Mouse (Mus musculus) heart, embryonic 12.5 days (tissue): ENCODE results near the gene Bmi1. TPM values are rescaled to one million over a fixed set of nuclear protein-coding genes. Genes with fewer than 3 reads are reported as not detected.

Source experiments
- ATAC-seq: fragments of 200-750 bp; cut with Nextera tagmentation; 2 replicates; pipeline ENCODE4 v1.8.0; 2017; ENCODE audit warnings: moderate TSS enrichment, moderate library complexity; ENCODE audit not compliant: insufficient number of reproducible peaks, low FRiP score
- H3K27ac ChIP-seq: fragments of 300-500 bp; sonication (generic); 2 replicates; pipeline ENCODE4 v1.5.1; 2016; ENCODE audit warnings: mild to moderate bottlenecking, moderate library complexity; ENCODE audit not compliant: poor library complexity, severe bottlenecking
- H3K27me3 ChIP-seq: fragments of 300-500 bp; sonication (generic); replicated peaks from 2 replicates; pipeline ENCODE4 v1.6.1; 2016; ENCODE audit warnings: mild to moderate bottlenecking, moderate library complexity
- H3K36me3 ChIP-seq: fragments of 300-500 bp; sonication (generic); 2 replicates; pipeline ENCODE4 v1.6.1; 2016; ENCODE audit warnings: mild to moderate bottlenecking, moderate library complexity
- H3K4me1 ChIP-seq: fragments of 300-500 bp; sonication (generic); replicated peaks from 2 replicates; pipeline ENCODE4 v1.6.1; 2016; ENCODE audit warnings: mild to moderate bottlenecking
- H3K4me2 ChIP-seq: fragments of 300-500 bp; sonication (generic); 2 replicates; pipeline ENCODE4 v1.6.1; 2016; ENCODE audit warnings: mild to moderate bottlenecking, moderate library complexity
- H3K4me3 ChIP-seq: fragments of 300-500 bp; sonication (generic); 2 replicates; pipeline ENCODE4 v1.5.1; 2016; ENCODE audit warnings: mild to moderate bottlenecking
- H3K9ac ChIP-seq: fragments of 300-500 bp; sonication (generic); 2 replicates; pipeline ENCODE4 v1.6.1; 2016; ENCODE audit warnings: mild to moderate bottlenecking, moderate library complexity
- H3K9me3 ChIP-seq: fragments of 300-500 bp; sonication (generic); replicated peaks from 2 replicates; pipeline ENCODE4 v1.6.1; 2016; ENCODE audit warnings: mild to moderate bottlenecking, moderate library complexity
- WGBS: fragments of 180-500 bp; shearing (Covaris S2); methylation state at CpG from one replicate; pipeline ENCODE4 v1.1.7; 2016; 5-methylcytosine and 5-hydroxymethylcytosine counted together
- polyA plus RNA-seq: library from polyadenylated mRNA; unstranded; fragments of >200 nt; fragmentation: Nextera tagmentation; extraction: Ambion mirVana; gene quantifications from 2 replicates; pipeline ENCODE4 v1.2.1, GENCODE M21; 2016

Gene Bmi1
- 15.6 and 17.9 TPM in 2 replicates for polyA plus RNA-seq

DNA sequence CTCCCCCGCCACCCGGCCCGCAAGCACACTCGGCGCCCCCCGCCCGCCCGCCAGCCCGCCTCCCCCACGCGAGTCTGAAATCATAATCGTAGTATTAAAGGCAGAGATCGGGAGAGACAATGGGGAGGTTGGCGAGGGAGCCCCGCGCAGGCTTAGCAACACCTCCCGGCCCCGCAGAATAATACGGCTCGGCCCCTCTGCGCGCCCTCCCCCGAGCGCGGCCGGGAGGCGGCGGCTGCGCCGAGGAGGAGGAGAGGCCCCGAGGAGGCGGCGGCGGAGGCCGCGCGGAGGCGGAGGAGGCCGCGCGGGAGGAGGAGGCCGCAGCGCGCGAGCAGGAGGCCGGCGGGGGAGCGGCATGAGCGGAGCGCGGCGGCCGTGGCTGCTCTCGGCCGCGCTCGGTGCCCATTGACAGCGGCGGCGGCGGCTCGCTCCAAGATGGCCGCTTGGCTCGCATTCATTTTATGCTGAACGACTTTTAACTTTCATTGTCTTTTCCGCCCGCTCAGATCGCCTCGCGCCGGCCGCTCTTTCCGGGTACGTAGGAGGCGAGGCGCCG, at the start of gene Bmi1:
Bmi1 (plus strand) TSS at position 83 of the 556 bp plus-strand sequence.
- peak within 1 kb of the TSS; percentile 88 for H3K9ac ChIP-seq
- peak; percentile 57 for ATAC-seq
- peaks cover 20% of the 10 kb centered on the region for H3K4me1 ChIP-seq
- peak within 1 kb of the TSS; percentile 87 for H3K4me3 ChIP-seq
- H3K4me2 ChIP-seq: peak within 1 kb of the TSS; percentile 96
- peaks cover 20% of the 10 kb centered on the region for H3K27me3 ChIP-seq
- under 1% methylated on average over 44 of the region's 77 CpGs for WGBS
- H3K9me3 ChIP-seq: no peaks in the 10 kb centered on the region
- peak within 1 kb of the TSS; percentile 89 for H3K27ac ChIP-seq
- no peaks in the 10 kb centered on the region for H3K36me3 ChIP-seq

- ATAC-seq: no peak
- Histone ChIP-seq H3K9ac (no peak overlapping the region), H3K36me3 (no peaks in the 10 kb centered on the region), H3K4me3 (no peak overlapping the region), H3K27ac (no peak overlapping the region), H3K27me3 (peaks cover 19% of the 10 kb centered on the region), H3K4me1 (0 out of 2 replicates have a peak, but pooled peaks cover 7% of the 10 kb centered on the region), H3K4me2 (no peak overlapping the region), H3K9me3 (0 out of 2 replicates have a peak, but pooled peaks cover 3% of the 10 kb centered on the region)
- 56% methylated on average over 5 of the region's 5 CpGs for WGBS
Measured at GRCm38 (mm10) chr2:18630547-18630946, 46.3 kb upstream of the Bmi1 start.

- WGBS: 83% methylated on average over 8 of the region's 8 CpGs
- H3K4me1 ChIP-seq: no peaks in the 10 kb centered on the region
- H3K27me3 ChIP-seq: peaks cover 19% of the 10 kb centered on the region
- no peak overlapping the region for H3K4me3 ChIP-seq
- H3K4me2 ChIP-seq: no peak overlapping the region
- ATAC-seq: no peak
- no peaks in the 10 kb centered on the region for H3K9me3 ChIP-seq
- H3K27ac ChIP-seq: no peak overlapping the region
- H3K9ac ChIP-seq: no peak overlapping the region
- no peaks in the 10 kb centered on the region for H3K36me3 ChIP-seq
Measured at GRCm38 (mm10) chr2:18635052-18635451, 41.8 kb upstream of the Bmi1 start.

GRCm38 (mm10) chr2:18648563-18648962, 28.3 kb upstream of the Bmi1 start:
- no peak overlapping the region for H3K4me2 ChIP-seq
- no peaks in the 10 kb centered on the region; the same call in 1 of the 2 replicates for H3K9me3 ChIP-seq
- H3K4me3 ChIP-seq: no peak overlapping the region
- no peaks in the 10 kb centered on the region for H3K4me1 ChIP-seq
- H3K27me3 ChIP-seq: no peaks in the 10 kb centered on the region; the same call in 1 of the 2 replicates
- H3K9ac ChIP-seq: no peak overlapping the region
- ATAC-seq: no peak
- WGBS: 76% methylated on average over 4 of the region's 4 CpGs
- no peak overlapping the region for H3K27ac ChIP-seq
- H3K36me3 ChIP-seq: no peaks in the 10 kb centered on the region

DNA sequence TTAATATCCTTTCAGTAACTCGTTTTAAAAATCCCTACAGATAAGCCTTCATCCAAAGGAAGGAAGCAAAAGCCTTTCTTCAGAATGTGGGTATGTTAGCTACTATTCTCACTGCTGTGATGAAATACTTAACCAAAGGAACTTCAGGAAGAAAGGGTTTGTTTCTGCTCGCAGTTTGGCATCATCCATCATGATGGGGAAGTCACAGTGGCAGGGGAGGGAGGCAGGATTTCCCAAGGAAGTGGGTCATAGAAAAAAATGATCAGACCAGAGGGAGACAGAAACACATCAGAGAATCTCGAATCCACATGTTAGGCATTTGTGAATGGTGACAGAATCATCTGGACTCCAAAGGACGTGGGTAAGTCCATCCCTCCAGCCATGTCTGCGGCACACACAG, 22.0 kb upstream of the Bmi1 start:
- Histone ChIP-seq H3K27me3 (peaks cover 4% of the 10 kb centered on the region; the same call in 1 of the 2 replicates), H3K9ac (no peak overlapping the region), H3K9me3 (no peaks in the 10 kb centered on the region), H3K4me2 (no peak overlapping the region), H3K4me1 (no peaks in the 10 kb centered on the region), H3K27ac (no peak overlapping the region), H3K4me3 (no peak overlapping the region), H3K36me3 (no peaks in the 10 kb centered on the region)
- no peak for ATAC-seq
- WGBS: 50% methylated on average over 5 of the region's 5 CpGs

DNA sequence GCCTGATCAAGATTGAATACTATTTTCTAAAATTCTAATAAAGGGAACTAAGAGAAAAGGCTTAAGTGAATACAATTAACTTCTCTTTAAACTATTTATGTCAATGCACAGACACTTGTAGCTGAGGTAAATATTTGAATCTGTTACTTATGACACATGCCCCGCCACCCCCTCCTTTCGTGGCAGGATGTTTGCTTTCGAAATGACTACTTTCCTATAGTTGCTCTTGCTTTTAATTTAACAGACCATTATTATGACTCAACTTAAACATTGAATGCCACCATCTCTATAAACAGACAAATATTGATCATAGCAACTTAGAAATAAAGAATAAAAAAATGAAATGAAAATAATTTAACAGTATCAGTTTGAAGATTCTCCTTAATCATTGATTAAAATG, 12.8 kb upstream of the Bmi1 start:
- Histone ChIP-seq H3K27me3 (peaks cover 17% of the 10 kb centered on the region), H3K9me3 (no peaks in the 10 kb centered on the region), H3K4me1 (no peaks in the 10 kb centered on the region), H3K27ac (no peak overlapping the region), H3K9ac (no peak overlapping the region), H3K4me2 (no peak overlapping the region), H3K4me3 (no peak overlapping the region), H3K36me3 (no peaks in the 10 kb centered on the region)
- no peak for ATAC-seq
- WGBS: 78% methylated on average over 3 of the region's 3 CpGs

GRCm38 (mm10) chr2:18671041-18671440, 5.8 kb upstream of the Bmi1 start:
- H3K27ac ChIP-seq: no peak overlapping the region
- 0 out of 2 replicates have a peak, but pooled peaks cover 6% of the 10 kb centered on the region for H3K4me1 ChIP-seq
- no peak for ATAC-seq
- no peaks in the 10 kb centered on the region for H3K36me3 ChIP-seq
- WGBS: 22% methylated on average over 6 of the region's 6 CpGs
- no peak overlapping the region for H3K4me2 ChIP-seq
- no peak overlapping the region for H3K9ac ChIP-seq
- no peaks in the 10 kb centered on the region for H3K9me3 ChIP-seq
- no peak overlapping the region for H3K4me3 ChIP-seq
- peaks cover 15% of the 10 kb centered on the region for H3K27me3 ChIP-seq

- Histone ChIP-seq H3K36me3 (no peaks in the 10 kb centered on the region), H3K4me2 (peak within 1 kb of the TSS; percentile 82), H3K9ac (peak within 1 kb of the TSS; percentile 99), H3K27ac (peak within 1 kb of the TSS; percentile 97), H3K27me3 (peaks cover 14% of the 10 kb centered on the region), H3K4me1 (0 out of 2 replicates have a peak, but pooled peaks cover 6% of the 10 kb centered on the region), H3K9me3 (no peaks in the 10 kb centered on the region), H3K4me3 (peak within 1 kb of the TSS; percentile 97)
- peak; percentile 82 for ATAC-seq
- WGBS: under 1% methylated on average over 91 of the region's 91 CpGs
Measured at GRCm38 (mm10) chr2:18672133-18672765, 4.6 kb upstream of the Bmi1 start, which contains the start of gene Commd3. Gene Commd3 (plus strand): TSS chr2:18672384.

DNA sequence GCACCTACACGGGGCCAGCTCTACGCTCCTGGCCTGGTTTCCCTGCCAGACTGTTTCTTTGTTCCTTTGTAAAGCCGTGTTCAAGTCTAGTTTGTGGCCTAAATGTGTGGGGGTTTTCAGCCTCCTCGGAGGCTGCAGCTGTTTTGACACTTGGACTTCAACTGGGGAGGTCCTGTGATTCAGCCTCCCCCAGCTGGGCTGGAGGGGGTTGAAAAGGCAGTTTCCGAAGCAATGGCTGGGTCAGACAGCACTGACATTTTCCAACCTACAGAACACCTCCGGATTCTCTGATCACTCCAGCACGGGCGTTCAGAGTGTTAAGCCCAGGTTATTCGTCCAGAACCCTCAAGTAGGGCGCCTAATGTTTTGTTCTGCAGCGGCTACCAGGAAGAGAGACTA, 4.1 kb upstream of the Bmi1 start:
- peak overlapping the region; percentile 97 for H3K27ac ChIP-seq
- H3K9me3 ChIP-seq: no peaks in the 10 kb centered on the region
- peak overlapping the region; percentile 82 for H3K4me2 ChIP-seq
- 0 out of 2 replicates have a peak, but pooled peaks cover 6% of the 10 kb centered on the region for H3K4me1 ChIP-seq
- peak overlapping the region; percentile 97 for H3K4me3 ChIP-seq
- 1% methylated on average over 11 of the region's 11 CpGs for WGBS
- no peak for ATAC-seq
- no peaks in the 10 kb centered on the region for H3K36me3 ChIP-seq
- H3K27me3 ChIP-seq: peaks cover 8% of the 10 kb centered on the region
- H3K9ac ChIP-seq: peak overlapping the region; percentile 99

- no peak for ATAC-seq
- no peak overlapping the region for H3K27ac ChIP-seq
- H3K9me3 ChIP-seq: no peaks in the 10 kb centered on the region
- no peak overlapping the region for H3K4me2 ChIP-seq
- 0 out of 2 replicates have a peak, but pooled peaks cover 6% of the 10 kb centered on the region for H3K4me1 ChIP-seq
- no peak overlapping the region for H3K9ac ChIP-seq
- H3K27me3 ChIP-seq: 0 out of 2 replicates have a peak, but pooled peaks cover 2% of the 10 kb centered on the region
- no peaks in the 10 kb centered on the region for H3K36me3 ChIP-seq
- no peak overlapping the region for H3K4me3 ChIP-seq
- WGBS: 72% methylated on average over 4 of the region's 4 CpGs
Measured at GRCm38 (mm10) chr2:18673766-18674165, 3.1 kb upstream of the Bmi1 start.

DNA sequence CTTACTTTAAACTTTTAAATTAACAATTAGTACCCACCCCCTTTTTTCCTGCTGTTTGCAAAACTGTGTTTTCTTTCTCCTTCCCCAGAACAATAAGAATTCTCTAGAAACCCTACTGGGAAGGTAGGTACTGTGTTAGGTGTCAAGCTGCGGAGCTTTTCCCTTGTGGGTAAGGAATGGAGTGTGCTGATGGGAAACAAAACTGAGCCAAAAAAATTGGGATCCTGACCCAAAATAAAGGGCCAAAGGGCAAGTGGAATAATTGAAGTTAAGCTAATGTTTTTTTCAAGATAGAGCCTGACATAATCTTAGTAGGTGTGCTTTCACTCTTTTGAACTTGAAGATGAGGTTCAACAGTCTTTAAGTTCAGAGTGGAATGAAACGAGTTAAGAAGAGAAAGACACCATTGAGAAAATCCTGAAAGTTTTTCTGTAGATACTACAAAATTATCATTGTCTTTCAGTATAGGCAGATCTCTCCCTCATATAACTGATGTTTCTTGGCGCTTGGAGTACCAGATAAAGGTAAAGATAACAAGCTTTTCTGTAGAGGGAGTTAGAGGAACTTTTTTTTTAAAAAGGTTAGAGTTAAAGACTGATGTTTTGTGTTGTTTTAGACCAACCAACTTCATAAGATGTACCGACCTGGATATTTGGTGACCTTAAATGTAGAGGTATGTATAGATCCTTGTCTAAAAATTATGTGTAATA, 2.5 kb upstream of the Bmi1 start:
- no peak for ATAC-seq
- Histone ChIP-seq H3K9me3 (no peaks in the 10 kb centered on the region), H3K27me3 (peaks cover 6% of the 10 kb centered on the region; the same call in 1 of the 2 replicates), H3K4me3 (no peak overlapping the region), H3K27ac (no peak overlapping the region), H3K4me2 (no peak overlapping the region), H3K9ac (no peak overlapping the region), H3K4me1 (0 out of 2 replicates have a peak, but pooled peaks cover 6% of the 10 kb centered on the region), H3K36me3 (no peaks in the 10 kb centered on the region)
- WGBS: 75% methylated on average over 4 of the region's 4 CpGs
